Mouse (Mus musculus) cerebellum, postnatal 4 days (tissue): ENCODE measurements at regions not wholly inside any gene's neighbourhood (a gene's known extent, or its start where the extent isn't known, plus 50 kb on each side); places are given as distances from the start of the nearest gene placed in this dataset.
A peak's percentile ranks its signal among the peaks of the same experiment; 100 is the strongest.

Experiments used
- DNase-seq, 2 experiments: peaks; one replicate each; pipeline ENCODE4 v3.0.0; 2022; ENCODE audit warnings: low spot score in 2 of 2, mixed read lengths in 1 of 2

GRCm38 (mm10) chrY:86743391-86743790, 373.2 kb upstream of the Gm21477 start:
- DNase-seq = peak in 1 of 2 experiments; percentile 17
